Mouse (Mus musculus) thymus, postnatal 14 days (tissue): ENCODE data around the gene Dnajc7.
"Not testable (repeated sequence)": the region's sequence is repeated elsewhere in the genome, so short reads cannot be mapped to it uniquely, and the experiment has no call there.

ENCODE experiments used
- DNase-seq: peaks from one replicate; pipeline ENCODE4 v3.0.0; 2021

Gene Dnajc7

GRCm38 (mm10) chr11:100545746-100546085, 74.3 kb downstream of the Dnajc7 start:
- no peak for DNase-seq

GRCm38 (mm10) chr11:100544832-100545745, 74.9 kb downstream of the Dnajc7 start, which contains the start of gene Ttc25:
Gene Ttc25 (plus strand): TSS chr11:100545607.
- DNase-seq, result peak; percentile 79

GRCm38 (mm10) chr11:100541577-100541976, 78.4 kb downstream of the Dnajc7 start:
- DNase-seq, result no peak

GRCm38 (mm10) chr11:100540966-100541365, 79.0 kb downstream of the Dnajc7 start:
- DNase-seq, result no peak

- no peak for DNase-seq
These were observed 83.5 kb downstream of the Dnajc7 start for GRCm38 (mm10) chr11:100536466-100536865.

- DNase-seq, result no peak
These were observed 84.0 kb downstream of the Dnajc7 start for GRCm38 (mm10) chr11:100535996-100536395.

- not testable (repeated sequence) for DNase-seq
These were observed 85.1 kb downstream of the Dnajc7 start for GRCm38 (mm10) chr11:100534821-100535220.

GRCm38 (mm10) chr11:100534411-100534810, 85.6 kb downstream of the Dnajc7 start:
- DNase-seq, result not testable (repeated sequence)

GRCm38 (mm10) chr11:100533871-100534270, 86.1 kb downstream of the Dnajc7 start:
- no peak for DNase-seq
